Mouse (Mus musculus): Measurements from ENCODE around the gene Tmem14a. TPM values are rescaled to one million over a fixed set of nuclear protein-coding genes. Genes with fewer than 3 reads are reported as not detected.
"Not testable (repeated sequence)": the region's sequence is repeated elsewhere in the genome, so short reads cannot be mapped to it uniquely, and the experiment has no call there.

The Tmem14a gene
- total and polyA plus RNA-seq, 3 experiments = 1.6 to 4.3 (median 2.8) TPM

GRCm38 (mm10) chr1:21273091-21273490 lies 54.7 kb downstream of the Tmem14a start:
- no peaks in the 10 kb centered on the region for H3K9me3 ChIP-seq (replicated peaks; ENCODE audit: low read length)
- dilution Hi-C loops (cut with MboI; ENCODE audit: extremely low pct_ligation_motif_present, extremely low pct_unique_long_range_greater_than_20kb, low sequenced_read_pairs) (no loop called here), in situ Hi-C loops (cut with MboI; ENCODE audit: low pct_ligation_motif_present, low pct_unique_long_range_greater_than_20kb, low sequenced_read_pairs) (no loop called here)
- H3K27me3 ChIP-seq (replicated peaks) = no peaks in the 10 kb centered on the region
- H3K4me1 ChIP-seq (ENCODE audit: control insufficient read depth in 1 of 2, insufficient read depth in 2 of 2) = no peaks in the 10 kb centered on the region
- no peaks in the 10 kb centered on the region for H3K79me2 ChIP-seq (replicated peaks; ENCODE audit: control insufficient read depth, extremely low read depth, insufficient read depth, poor library complexity, severe bottlenecking)
- H3K4me3 ChIP-seq (replicated peaks in 1 of 3; ENCODE audit: low read depth in 2 of 3, low read length in 2 of 3, poor library complexity in 1 of 3) = no peak overlapping the region
- no peak overlapping the region for H3K9ac ChIP-seq (ENCODE audit: insufficient read depth, low read depth)
- H3K27ac ChIP-seq (ENCODE audit: insufficient read depth, low read depth) = no peak overlapping the region
- TF ChIP-seq EP300 (IDR thresholded peaks at IDR 0.05; ENCODE audit: low read length) (no peak), NRF1 (IDR thresholded peaks at IDR 0.05; ENCODE audit: low read depth, low read length) (no peak), SIN3A (IDR thresholded peaks at IDR 0.05; ENCODE audit: low read length) (no peak), TCF12 (IDR thresholded peaks at IDR 0.05; ENCODE audit: low read depth, low read length) (no peak), E2F4 (IDR thresholded peaks at IDR 0.05; ENCODE audit: insufficient replicate concordance, low read depth, low read length) (no peak), ZC3H11A (IDR thresholded peaks at IDR 0.05; ENCODE audit: low read depth, low read length) (no peak), ELF1 (IDR thresholded peaks at IDR 0.05; ENCODE audit: low read depth, low read length) (no peak), JUND (conservative IDR thresholded peaks at IDR 0.05; ENCODE audit: low read depth, low read length) (no peak), GABPA (IDR thresholded peaks at IDR 0.05; ENCODE audit: insufficient replicate concordance, low read depth, low read length) (no peak)
- H3K36me3 ChIP-seq (replicated peaks in 1 of 2; ENCODE audit: control insufficient read depth in 1 of 2, insufficient read depth in 1 of 2, low read length in 1 of 2) = no peaks in the 10 kb centered on the region
- H3K4me2 ChIP-seq (ENCODE audit: insufficient read depth, low read depth, poor library complexity, severe bottlenecking) = no peak overlapping the region
- no peak for DNase-seq (ENCODE audit: extremely low read depth)

DNA sequence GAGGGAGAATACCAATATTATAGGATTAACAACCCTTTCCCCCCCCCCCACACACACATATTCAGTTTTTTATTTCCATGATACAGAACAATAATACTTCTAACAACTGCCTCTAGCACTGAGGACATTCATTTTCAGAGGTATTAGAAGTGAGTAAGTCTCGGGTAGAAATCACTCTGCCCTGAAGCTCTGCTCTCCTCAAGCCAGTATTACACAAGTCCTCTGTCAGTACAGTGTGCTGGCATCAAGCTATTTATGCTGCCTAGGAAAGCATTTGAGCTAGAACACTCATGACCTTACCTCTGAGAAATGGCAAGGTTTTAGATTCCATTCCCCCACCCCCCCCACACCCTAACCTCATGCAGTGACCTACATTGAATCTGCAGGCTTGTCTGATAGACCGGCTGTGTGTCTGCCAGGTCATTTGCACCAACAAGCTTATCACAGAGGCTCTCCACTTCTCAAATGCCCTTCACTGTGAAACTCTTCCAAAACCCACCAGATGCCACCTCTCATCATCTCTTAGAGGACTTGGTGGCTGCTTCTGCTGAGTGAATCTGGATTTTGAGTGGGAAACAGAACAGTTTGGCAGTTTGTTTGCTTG lies 56.2 kb downstream of the Tmem14a start:
- no peak for DNase-seq (ENCODE audit: extremely low read depth)
- Histone ChIP-seq H3K27ac (ENCODE audit: insufficient read depth, low read depth) (no peak overlapping the region), H3K79me2 (replicated peaks; ENCODE audit: control insufficient read depth, extremely low read depth, insufficient read depth, poor library complexity, severe bottlenecking) (no peaks in the 10 kb centered on the region), H3K4me3 (replicated peaks in 1 of 3; ENCODE audit: low read depth in 2 of 3, low read length in 2 of 3, poor library complexity in 1 of 3) (no peak overlapping the region), H3K9me3 (replicated peaks; ENCODE audit: low read length) (no peaks in the 10 kb centered on the region), H3K4me2 (ENCODE audit: insufficient read depth, low read depth, poor library complexity, severe bottlenecking) (no peak overlapping the region), H3K36me3 (replicated peaks in 1 of 2; ENCODE audit: control insufficient read depth in 1 of 2, insufficient read depth in 1 of 2, low read length in 1 of 2) (no peaks in the 10 kb centered on the region), H3K27me3 (replicated peaks) (no peaks in the 10 kb centered on the region), H3K9ac (ENCODE audit: insufficient read depth, low read depth) (no peak overlapping the region), H3K4me1 (ENCODE audit: control insufficient read depth in 1 of 2, insufficient read depth in 2 of 2) (no peaks in the 10 kb centered on the region)
- dilution Hi-C loops (cut with MboI; ENCODE audit: extremely low pct_ligation_motif_present, extremely low pct_unique_long_range_greater_than_20kb, low sequenced_read_pairs) = no loop called here
- in situ Hi-C loops (cut with MboI; ENCODE audit: low pct_ligation_motif_present, low pct_unique_long_range_greater_than_20kb, low sequenced_read_pairs) = no loop called here
- TF ChIP-seq MAZ (IDR thresholded peaks at IDR 0.05; ENCODE audit: low read depth, low read length) = no peak
- no peak for TF ChIP-seq SIN3A (IDR thresholded peaks at IDR 0.05; ENCODE audit: low read length)
- TF ChIP-seq ZC3H11A (IDR thresholded peaks at IDR 0.05; ENCODE audit: low read depth, low read length) = no peak
- no peak for TF ChIP-seq UBTF (IDR thresholded peaks at IDR 0.05; ENCODE audit: low read depth, low read length)
- no peak for TF ChIP-seq JUND (conservative IDR thresholded peaks at IDR 0.05; ENCODE audit: low read depth, low read length)
- TF ChIP-seq KAT2A (IDR thresholded peaks at IDR 0.05; ENCODE audit: insufficient replicate concordance, low read length) = no peak
- no peak for TF ChIP-seq TBP (conservative IDR thresholded peaks at IDR 0.05; ENCODE audit: low read depth, low read length)
- no peak for TF ChIP-seq NELFE (IDR thresholded peaks at IDR 0.05; ENCODE audit: low read depth, low read length)
- TF ChIP-seq EP300 (IDR thresholded peaks at IDR 0.05; ENCODE audit: low read length) = no peak
- TF ChIP-seq ZNF384 (IDR thresholded peaks at IDR 0.05; ENCODE audit: low read depth, low read length) = no peak
- TF ChIP-seq MAFK (IDR thresholded peaks at IDR 0.05; ENCODE audit: insufficient replicate concordance, low read length) = no peak
- no peak for TF ChIP-seq GABPA (IDR thresholded peaks at IDR 0.05; ENCODE audit: insufficient replicate concordance, low read depth, low read length)
- TF ChIP-seq POLR2AphosphoS2 (IDR thresholded peaks at IDR 0.05; ENCODE audit: low read depth, low read length) = no peak
- no peak for TF ChIP-seq MYC (IDR thresholded peaks at IDR 0.05; ENCODE audit: low read depth, low read length)
- no peak for TF ChIP-seq CHD2 (IDR thresholded peaks at IDR 0.05; ENCODE audit: low read length)
- TF ChIP-seq HCFC1 (IDR thresholded peaks at IDR 0.05; ENCODE audit: low read depth, low read length) = no peak
- TF ChIP-seq USF2 (conservative IDR thresholded peaks at IDR 0.05; ENCODE audit: low read depth, low read length) = no peak

- in situ Hi-C loops (cut with MboI; ENCODE audit: low pct_ligation_motif_present, low pct_unique_long_range_greater_than_20kb, low sequenced_read_pairs); H3K4me2 ChIP-seq (ENCODE audit: insufficient read depth, low read depth, poor library complexity, severe bottlenecking); H3K27ac ChIP-seq (ENCODE audit: insufficient read depth, low read depth); H3K4me3 ChIP-seq (replicated peaks in 1 of 3; ENCODE audit: low read depth in 2 of 3, low read length in 2 of 3, poor library complexity in 1 of 3); H3K27me3 ChIP-seq (replicated peaks); DNase-seq (ENCODE audit: extremely low read depth); dilution Hi-C loops (cut with MboI; ENCODE audit: extremely low pct_ligation_motif_present, extremely low pct_unique_long_range_greater_than_20kb, low sequenced_read_pairs); H3K9me3 ChIP-seq (replicated peaks; ENCODE audit: low read length); H3K79me2 ChIP-seq (replicated peaks; ENCODE audit: control insufficient read depth, extremely low read depth, insufficient read depth, poor library complexity, severe bottlenecking); H3K4me1 ChIP-seq (ENCODE audit: control insufficient read depth in 1 of 2, insufficient read depth in 2 of 2); H3K36me3 ChIP-seq (replicated peaks in 1 of 2; ENCODE audit: control insufficient read depth in 1 of 2, insufficient read depth in 1 of 2, low read length in 1 of 2); H3K9ac ChIP-seq (ENCODE audit: insufficient read depth, low read depth): not testable (repeated sequence)
These were observed 57.0 kb downstream of the Tmem14a start for GRCm38 (mm10) chr1:21275366-21275765.

Measured in CH12.LX (cell line).